Mouse (Mus musculus) embryonic facial prominence, embryonic 15.5 days (tissue): ENCODE measurements around the gene 2510009E07Rik. TPM values are rescaled to one million over a fixed set of nuclear protein-coding genes. Genes with fewer than 3 reads are reported as not detected.

ENCODE experiments used
- ATAC-seq: fragments of 200-750 bp; cut with Nextera tagmentation; 2 replicates; pipeline ENCODE4 v1.8.0; 2017; ENCODE audit warnings: low read depth, moderate TSS enrichment; ENCODE audit not compliant: insufficient number of reproducible peaks, low FRiP score, low TSS enrichment
- H3K27ac ChIP-seq: fragments of 300-500 bp; sonication (generic); replicated peaks from 2 replicates; pipeline ENCODE4 v1.5.1; 2015; ENCODE audit warnings: mild to moderate bottlenecking, inconsistent platforms
- H3K27me3 ChIP-seq: fragments of 300-500 bp; sonication (generic); 2 replicates; pipeline ENCODE4 v1.6.1; 2015; ENCODE audit warnings: inconsistent platforms
- H3K36me3 ChIP-seq: fragments of 300-500 bp; sonication (generic); 2 replicates; pipeline ENCODE4 v1.6.1; 2015; ENCODE audit warnings: mild to moderate bottlenecking, inconsistent platforms
- H3K4me1 ChIP-seq: fragments of 300-500 bp; sonication (generic); 2 replicates; pipeline ENCODE4 v1.6.1; 2015; ENCODE audit warnings: inconsistent platforms
- H3K4me2 ChIP-seq: fragments of 300-500 bp; sonication (generic); replicated peaks from 2 replicates; pipeline ENCODE4 v1.6.1; 2015; ENCODE audit warnings: mild to moderate bottlenecking, inconsistent platforms
- H3K4me3 ChIP-seq: fragments of 300-500 bp; sonication (generic); replicated peaks from 2 replicates; pipeline ENCODE4 v1.5.1; 2015; ENCODE audit warnings: mild to moderate bottlenecking, inconsistent platforms
- H3K9ac ChIP-seq: fragments of 300-500 bp; sonication (generic); 2 replicates; pipeline ENCODE4 v1.6.1; 2015; ENCODE audit warnings: inconsistent platforms
- H3K9me3 ChIP-seq: fragments of 300-500 bp; sonication (generic); replicated peaks from 2 replicates; pipeline ENCODE4 v1.6.1; 2016; ENCODE audit warnings: inconsistent platforms
- WGBS: fragments of 180-500 bp; shearing (Covaris S2); methylation state at CpG from one replicate; pipeline ENCODE4 v1.1.7; 2015; 5-methylcytosine and 5-hydroxymethylcytosine counted together
- polyA plus RNA-seq: library from polyadenylated mRNA; unstranded; fragments of >200 nt; fragmentation: Nextera tagmentation; extraction: Ambion mirVana; gene quantifications from 2 replicates; pipeline ENCODE4 v1.2.1, GENCODE M21; 2015

2510009E07Rik gene
- polyA plus RNA-seq, 1 experiment from 2014 or later, result 23.9 TPM

- Histone ChIP-seq H3K36me3 (no peaks in the 10 kb centered on the region), H3K4me2 (no peak overlapping the region), H3K27me3 (no peaks in the 10 kb centered on the region), H3K9ac (no peak overlapping the region), H3K27ac (no peak overlapping the region), H3K4me3 (no peak overlapping the region), H3K9me3 (no peaks in the 10 kb centered on the region), H3K4me1 (no peaks in the 10 kb centered on the region; the same call in 1 of the 2 replicates)
- WGBS, result 73% methylated on average over 5 of the region's 5 CpGs
- ATAC-seq, result no peak
These were observed 86.8 kb downstream of the 2510009E07Rik start for GRCm38 (mm10) chr16:21607651-21608040.

GRCm38 (mm10) chr16:21607021-21607650 lies 87.3 kb downstream of the 2510009E07Rik start:
- WGBS, result 63% methylated on average over 8 of the region's 8 CpGs
- no peaks in the 10 kb centered on the region; the same call in 1 of the 2 replicates for H3K4me1 ChIP-seq
- no peak overlapping the region for H3K9ac ChIP-seq
- no peak overlapping the region for H3K4me2 ChIP-seq
- H3K27ac ChIP-seq, result no peak overlapping the region
- no peaks in the 10 kb centered on the region for H3K9me3 ChIP-seq
- no peaks in the 10 kb centered on the region for H3K36me3 ChIP-seq
- no peak overlapping the region for H3K4me3 ChIP-seq
- no peaks in the 10 kb centered on the region for H3K27me3 ChIP-seq
- no peak for ATAC-seq

- Histone ChIP-seq H3K27me3 (no peaks in the 10 kb centered on the region), H3K4me2 (no peak overlapping the region), H3K9me3 (no peaks in the 10 kb centered on the region), H3K27ac (no peak overlapping the region), H3K4me1 (no peaks in the 10 kb centered on the region; the same call in 1 of the 2 replicates), H3K4me3 (no peak overlapping the region), H3K9ac (no peak overlapping the region), H3K36me3 (no peaks in the 10 kb centered on the region)
- 71% methylated on average over 6 of the region's 6 CpGs for WGBS
- no peak for ATAC-seq
These were observed 88.0 kb downstream of the 2510009E07Rik start for GRCm38 (mm10) chr16:21606249-21607020.

- Histone ChIP-seq H3K4me3 (no peak overlapping the region), H3K4me1 (no peaks in the 10 kb centered on the region; the same call in 1 of the 2 replicates), H3K9me3 (no peaks in the 10 kb centered on the region), H3K27ac (no peak overlapping the region), H3K36me3 (no peaks in the 10 kb centered on the region), H3K4me2 (no peak overlapping the region), H3K9ac (no peak overlapping the region), H3K27me3 (no peaks in the 10 kb centered on the region)
- WGBS, result 81% methylated on average over 6 of the region's 6 CpGs
- no peak for ATAC-seq
These were observed 90.1 kb downstream of the 2510009E07Rik start for GRCm38 (mm10) chr16:21604354-21604753.

Other genes with a start within 250 kb of the 2510009E07Rik start
- 2.3 TPM in 2 replicates for gene Ehhadh, start 93.1 kb upstream of the 2510009E07Rik start, polyA plus RNA-seq
- 0.59 and 0.65 TPM in 2 replicates for gene Map3k13, start 99.7 kb upstream of the 2510009E07Rik start, polyA plus RNA-seq